Mouse (Mus musculus): ENCODE measurements around the gene Ccdc34.

DNA sequence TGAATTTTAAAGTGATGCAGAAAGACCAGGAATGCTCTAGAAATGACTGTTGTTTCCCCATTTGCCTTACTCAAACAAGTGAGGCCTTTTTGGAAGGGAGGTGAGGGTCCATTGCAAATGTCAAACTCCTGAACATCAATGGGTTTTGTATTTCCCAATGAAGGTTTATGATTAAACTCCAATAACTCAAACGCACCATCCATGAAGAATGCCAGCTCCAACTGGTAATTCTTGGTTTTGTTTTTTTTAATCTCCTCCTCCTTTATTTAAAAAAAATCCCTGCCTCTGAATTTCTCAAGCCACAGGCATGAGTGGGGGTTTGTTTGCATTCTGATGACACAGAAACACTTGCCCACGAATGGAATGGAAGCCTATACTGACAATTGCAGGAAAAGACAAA, 178.9 kb downstream of the Ccdc34 start:
- no peak for TF ChIP-seq CTCF (IDR thresholded peaks at IDR 0.05; ENCODE audit: low read depth, low read length)
- no peak for TF ChIP-seq GATA2 (IDR thresholded peaks at IDR 0.05; ENCODE audit: borderline replicate concordance, low read depth, low read length)
- TF ChIP-seq TAL1 (conservative IDR thresholded peaks at IDR 0.05; ENCODE audit: low read depth, low read length): no peak
- no peak for TF ChIP-seq GATA1 (IDR thresholded peaks at IDR 0.05; ENCODE audit: borderline replicate concordance, low read length)

All from G1E (cell line).